Mouse (Mus musculus) frontal cortex, postnatal 25 days (tissue): ENCODE data around the gene Slc31a1.

Source experiments
- DNase-seq, 2 experiments: peaks; one replicate each; pipeline ENCODE4 v3.0.0; 2022; ENCODE audit warnings: low spot score in 2 of 2

The Slc31a1 gene

DNA sequence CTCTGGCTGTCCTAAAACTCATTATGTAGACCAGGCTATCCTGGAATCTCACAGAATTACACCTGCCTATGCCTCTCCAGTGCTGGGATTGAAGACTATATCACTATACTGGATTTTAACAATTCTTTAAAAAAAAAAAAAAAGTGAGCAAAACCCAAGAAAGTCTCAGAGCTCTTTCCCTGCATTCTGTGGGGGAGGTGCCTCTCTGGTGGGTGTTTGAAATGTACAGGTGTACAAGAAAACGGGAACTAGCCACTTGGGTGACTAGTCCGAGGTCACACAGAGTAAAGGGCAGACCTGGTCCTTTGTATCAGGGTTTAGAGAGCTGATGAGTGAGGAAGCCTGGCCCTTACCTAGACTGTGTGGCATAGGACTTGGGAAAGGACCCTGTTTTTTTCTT lies 1.9 kb downstream of the Slc31a1 start:
- no peak for DNase-seq

- DNase-seq, result no peak
Observed at GRCm38 (mm10) chr4:62364299-62364698, 3.8 kb downstream of the Slc31a1 start.

GRCm38 (mm10) chr4:62366291-62366690 lies 5.8 kb downstream of the Slc31a1 start:
- DNase-seq, result no peak

GRCm38 (mm10) chr4:62367586-62367985 lies 7.1 kb downstream of the Slc31a1 start:
- DNase-seq, result no peak

DNA sequence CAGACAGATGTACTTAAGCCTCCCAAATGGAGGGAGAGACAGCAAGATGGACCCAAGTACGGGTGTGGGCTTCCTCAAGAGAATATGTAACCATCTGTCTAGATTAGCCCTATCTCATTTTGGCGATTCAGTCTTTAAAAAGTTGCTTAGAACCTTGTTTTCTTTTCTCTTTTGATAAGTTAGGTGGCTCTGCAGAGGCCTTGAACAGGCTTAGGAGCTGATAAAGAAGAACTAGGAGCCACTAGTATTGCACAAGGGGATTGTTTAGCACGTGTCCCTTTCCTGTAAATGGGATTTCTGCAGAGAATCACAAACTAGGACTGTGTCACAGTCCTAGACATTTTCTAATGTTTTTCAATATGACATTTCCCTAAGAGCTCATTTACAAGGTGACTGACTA lies 8.6 kb downstream of the Slc31a1 start:
- no peak for DNase-seq

DNA sequence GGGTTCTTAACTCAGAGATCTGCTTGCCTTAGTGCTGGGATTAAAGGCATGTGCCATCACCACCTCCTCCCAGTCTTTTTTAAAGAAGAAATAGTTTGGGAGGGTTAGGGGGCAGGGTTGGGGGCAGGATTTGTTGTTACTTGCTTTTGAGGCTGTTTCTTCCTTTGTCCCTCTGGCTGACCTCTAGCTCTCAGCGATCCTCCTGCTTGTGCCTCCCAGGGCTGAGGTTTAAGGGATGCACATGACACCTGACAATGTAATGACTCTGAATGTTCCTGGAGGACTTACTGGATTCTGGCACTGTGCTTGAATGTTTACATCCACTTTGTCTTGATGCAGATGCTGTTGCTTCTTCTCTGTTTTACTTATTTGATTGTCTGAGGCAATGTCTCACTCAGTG lies 11.9 kb downstream of the Slc31a1 start:
- no peak for DNase-seq

DNA sequence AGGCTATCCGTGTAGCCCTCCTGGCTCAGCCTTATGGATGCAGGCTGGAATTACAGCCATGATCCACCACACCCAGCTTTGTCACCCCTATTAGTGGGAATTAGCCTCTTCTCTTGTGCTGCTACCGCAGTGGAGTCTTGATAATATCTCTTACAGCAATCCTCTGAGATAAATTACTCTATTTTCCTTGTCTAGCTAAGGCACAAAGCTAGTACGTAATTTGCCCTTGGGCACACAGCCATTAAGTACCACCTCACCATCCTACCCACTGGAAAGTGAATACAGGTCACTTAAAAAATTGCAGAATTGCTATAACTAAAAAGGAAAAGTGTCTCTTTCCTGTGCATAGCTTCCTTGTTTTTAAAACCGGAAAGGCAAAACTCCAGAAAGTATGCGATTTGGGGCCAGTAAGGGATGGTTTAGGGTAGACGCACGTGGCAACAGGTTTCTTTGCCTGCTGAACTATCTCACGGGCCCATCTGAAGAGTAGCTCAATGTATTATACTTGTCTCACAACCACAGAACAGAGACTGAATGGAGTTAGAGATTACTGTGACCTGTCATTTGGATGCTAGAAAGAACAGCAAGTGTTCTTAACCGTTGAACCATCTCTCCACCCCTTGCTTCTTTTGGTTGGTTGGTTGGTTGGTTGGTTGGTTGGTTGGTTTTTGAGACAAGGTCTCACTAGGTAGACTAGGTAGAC lies 12.4 kb downstream of the Slc31a1 start:
- DNase-seq, result no peak

DNA sequence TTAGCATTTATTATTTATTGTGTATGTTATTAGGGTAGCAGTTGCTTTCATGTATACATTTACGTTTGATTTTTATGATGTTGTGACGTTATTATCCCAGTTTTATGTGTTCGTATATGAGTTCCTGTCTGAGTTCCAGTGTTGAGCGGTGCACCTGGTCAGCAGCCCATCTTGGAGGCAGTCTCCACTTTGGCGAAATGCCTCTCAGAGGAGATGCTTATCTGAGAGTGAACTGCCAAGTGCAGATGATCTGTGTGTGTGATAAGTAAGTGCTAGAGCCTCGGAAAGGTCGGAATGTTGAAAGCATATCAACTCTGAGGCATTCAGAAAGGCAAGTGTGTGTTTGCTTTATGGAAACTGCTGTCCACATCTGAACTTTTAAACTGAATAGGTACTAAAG lies 13.1 kb downstream of the Slc31a1 start:
- DNase-seq, result no peak

DNA sequence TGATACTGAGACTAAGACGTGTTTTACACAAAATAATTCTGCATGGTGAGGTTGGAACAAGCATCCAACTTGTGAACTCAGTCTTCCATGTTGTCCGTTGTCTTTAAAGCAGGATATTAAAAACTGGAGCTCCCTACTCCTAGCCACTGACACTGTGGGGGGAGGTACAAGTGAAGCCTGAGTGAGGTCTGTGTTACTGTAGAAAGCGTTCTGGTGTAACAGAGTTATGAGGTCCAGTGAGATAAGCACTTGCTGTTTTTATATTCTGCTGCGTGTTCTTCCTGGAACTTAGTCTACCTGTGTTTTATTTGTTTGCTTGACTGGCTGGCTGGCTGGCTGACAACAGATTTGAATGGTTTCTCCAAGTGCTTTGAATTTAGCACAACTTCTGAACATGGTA lies 13.8 kb downstream of the Slc31a1 start:
- no peak for DNase-seq

DNA sequence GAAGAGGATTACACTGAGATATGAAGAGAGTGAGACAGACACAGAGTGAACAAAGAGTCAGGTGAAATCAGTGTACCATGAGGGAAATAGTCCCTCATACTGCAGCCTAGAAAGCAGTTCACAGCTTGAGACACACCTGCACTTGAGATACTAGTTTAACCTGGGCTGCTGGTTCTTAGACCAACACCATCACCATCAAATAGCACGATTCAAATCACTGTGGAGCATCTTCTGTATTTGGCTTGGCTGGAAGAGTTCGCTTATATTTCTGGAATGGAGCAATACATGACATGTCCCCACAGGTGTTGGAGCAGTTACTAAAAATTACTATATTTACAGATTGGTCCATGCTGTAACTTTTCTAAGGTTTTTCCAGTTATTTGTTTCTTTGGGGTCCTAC lies 15.6 kb downstream of the Slc31a1 start:
- no peak for DNase-seq

DNA sequence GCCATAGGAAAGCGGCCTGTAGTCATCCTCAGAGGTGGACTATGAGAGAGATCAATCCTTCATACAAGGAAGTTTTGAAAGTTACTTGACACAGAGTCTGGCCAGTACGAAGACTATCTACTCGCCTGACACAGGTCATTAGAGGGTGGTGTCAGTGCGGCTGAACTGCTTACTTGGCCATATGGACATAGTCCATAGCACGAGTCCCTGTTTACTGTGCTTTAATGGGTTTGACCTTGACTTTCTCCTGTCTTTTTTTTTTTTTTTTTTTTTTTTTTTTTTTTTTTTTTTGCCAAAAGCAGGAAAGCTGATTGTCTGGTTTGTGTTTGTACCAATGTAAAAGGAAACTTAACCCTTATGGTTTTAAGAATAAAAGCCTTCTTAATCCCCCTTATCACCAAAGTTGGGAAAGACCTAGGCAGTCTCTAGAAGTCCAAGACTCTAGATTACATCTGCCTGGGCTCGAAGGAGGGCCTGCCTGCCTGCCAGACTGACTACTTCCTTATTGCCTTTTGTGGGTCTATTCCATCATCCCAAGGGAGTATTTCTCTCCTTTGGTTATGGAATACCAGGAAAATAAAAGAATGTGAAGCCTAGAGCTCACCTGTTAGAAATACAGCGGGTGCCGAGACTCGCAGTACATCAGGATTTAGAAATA lies 19.3 kb downstream of the Slc31a1 start:
- DNase-seq, result no peak

DNA sequence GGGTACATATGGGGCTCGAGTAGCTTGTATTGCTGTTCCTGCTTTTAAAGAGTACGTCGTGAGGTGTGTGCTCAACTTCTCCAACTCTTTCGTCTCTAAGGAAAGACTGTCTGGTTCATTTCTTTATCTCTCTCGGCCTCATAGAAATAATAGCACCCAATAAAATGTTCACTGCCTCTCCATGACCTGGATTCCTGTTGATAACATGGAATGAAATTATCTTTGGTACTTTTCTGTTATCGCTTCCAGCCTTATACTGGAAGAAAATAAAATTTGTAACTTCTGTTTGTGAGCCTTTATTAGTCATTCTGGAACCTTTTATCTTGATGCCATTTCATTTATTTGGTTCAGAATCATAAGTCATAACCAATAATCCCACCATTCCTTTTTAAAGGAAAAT lies 22.7 kb downstream of the Slc31a1 start:
- no peak for DNase-seq

DNA sequence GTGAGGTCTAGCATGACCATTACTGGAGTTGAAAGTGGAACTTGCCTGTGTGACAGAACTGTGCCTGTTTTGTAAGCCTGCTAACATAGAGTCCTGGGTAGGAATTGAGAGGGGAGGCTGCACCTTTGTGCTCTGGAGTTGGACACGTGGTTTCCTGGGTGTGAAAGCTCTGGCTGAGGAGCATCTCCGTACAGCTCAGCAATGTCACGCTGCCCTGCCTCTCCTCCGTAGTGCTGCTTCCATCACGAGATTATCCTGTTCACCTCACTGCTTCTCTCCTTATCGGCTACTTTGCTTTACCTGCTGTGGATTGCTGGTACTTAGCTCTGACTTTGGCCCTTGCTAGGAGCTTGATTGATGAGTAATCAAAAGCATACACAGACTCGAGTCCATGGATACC lies 23.2 kb downstream of the Slc31a1 start:
- no peak for DNase-seq

GRCm38 (mm10) chr4:62384159-62384558 lies 23.6 kb downstream of the Slc31a1 start:
- no peak for DNase-seq

DNA sequence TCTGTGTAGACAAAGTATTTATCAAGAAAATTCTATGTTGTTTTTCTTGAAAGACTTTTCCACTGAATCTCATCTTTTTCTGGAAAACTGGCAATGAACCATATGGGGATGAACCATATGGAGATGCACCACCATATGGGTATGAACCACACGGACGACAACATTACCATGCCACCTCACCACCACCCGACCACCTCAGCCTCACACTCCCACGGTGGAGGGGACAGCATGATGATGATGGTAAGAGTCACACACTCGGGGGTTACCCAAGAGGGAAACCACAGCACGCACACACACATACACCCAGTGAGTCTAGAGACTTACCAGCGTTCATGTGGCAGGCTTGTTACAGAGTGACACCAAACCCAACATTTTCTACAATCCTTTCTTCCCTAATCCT lies 24.9 kb downstream of the Slc31a1 start:
- no peak for DNase-seq

- no peak for DNase-seq
Observed at GRCm38 (mm10) chr4:62389592-62390512, 29.3 kb downstream of the Slc31a1 start.

GRCm38 (mm10) chr4:62391892-62392291 lies 31.4 kb downstream of the Slc31a1 start:
- no peak for DNase-seq

GRCm38 (mm10) chr4:62393459-62393858 lies 32.9 kb downstream of the Slc31a1 start:
- DNase-seq, result no peak

- no peak for DNase-seq
Observed at GRCm38 (mm10) chr4:62395806-62396205, 35.3 kb downstream of the Slc31a1 start.

DNA sequence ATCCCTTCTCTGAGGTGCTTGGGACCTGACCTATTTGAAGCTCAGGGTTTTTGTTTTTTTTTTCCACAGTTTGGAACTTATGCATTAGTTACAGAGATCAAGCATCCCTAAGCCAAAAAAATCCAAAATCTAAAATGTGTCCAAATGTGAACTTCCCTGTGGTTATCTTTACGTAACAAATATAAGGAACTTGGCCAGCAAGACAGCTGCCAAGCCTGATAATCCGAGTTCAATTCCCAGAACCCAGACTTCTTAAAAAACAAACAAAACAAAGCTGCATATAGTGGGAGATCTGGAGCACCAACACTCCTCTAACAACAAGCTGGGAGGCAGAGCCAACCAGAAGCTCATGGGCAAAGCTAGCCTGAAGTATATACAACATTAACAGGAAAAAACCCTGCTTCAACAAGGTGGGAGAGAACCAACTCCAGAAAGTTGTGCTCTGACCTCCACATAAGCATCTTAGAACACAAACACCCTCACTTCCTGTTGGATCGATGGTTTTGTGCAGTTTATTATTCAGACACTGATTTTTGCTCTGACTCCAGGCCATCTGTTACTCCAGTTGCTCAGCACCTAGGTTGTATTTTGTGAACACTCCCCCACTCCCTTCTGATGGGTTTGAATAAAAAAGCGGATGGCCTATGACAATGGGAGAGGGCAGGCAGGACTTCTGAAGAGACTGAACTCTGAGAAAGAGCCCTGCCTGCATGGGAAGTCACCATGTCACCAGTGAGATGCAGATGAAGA lies 37.3 kb downstream of the Slc31a1 start:
- DNase-seq, result no peak

GRCm38 (mm10) chr4:62398956-62399355 lies 38.4 kb downstream of the Slc31a1 start:
- no peak for DNase-seq

GRCm38 (mm10) chr4:62406133-62406532 lies 45.6 kb downstream of the Slc31a1 start:
- no peak for DNase-seq
